Mouse (Mus musculus): ENCODE results near the gene Krt28.

- TF ChIP-seq POLR2A (IDR thresholded peaks at IDR 0.05; ENCODE audit: control insufficient read depth, extremely low read depth, insufficient read depth, low read length, poor library complexity) (no peak), CTCF (IDR thresholded peaks at IDR 0.05; ENCODE audit: borderline replicate concordance, control insufficient read depth, extremely low read depth, insufficient read depth, low read length, poor library complexity) (no peak; the same call in 1 of the 2 replicates)
Measured at GRCm38 (mm10) chr11:99379568-99379967, 4.9 kb upstream of the Krt28 start.

Measured in thymus, adult 2 months (tissue).